Mouse (Mus musculus) gastrocnemius, postnatal 4 days (tissue): Measurements from ENCODE around the gene Defb22. TPM values are rescaled to one million over a fixed set of nuclear protein-coding genes. Genes with fewer than 3 reads are reported as not detected.

Experiments used
- DNase-seq, 2 experiments: peaks; one replicate each; pipeline ENCODE4 v3.0.0; 2021 to 2022; ENCODE audit warnings: low spot score in 2 of 2, mixed read lengths in 2 of 2
- long read RNA-seq, 2 experiments: library from polyadenylated mRNA; stranded (forward); transcript quantifications; one replicate each; pipeline ENCODE4 v2.0.0; 2021
- total RNA-seq, 2 experiments: library from RNA; stranded (reverse); gene quantifications; 2 replicates each; pipeline ENCODE4 v1.2.3; 2021

Defb22 gene
- not detected for total RNA-seq
- long read RNA-seq, experiment 1, result 0 reads
- long read RNA-seq, experiment 2, result 0 reads

DNA sequence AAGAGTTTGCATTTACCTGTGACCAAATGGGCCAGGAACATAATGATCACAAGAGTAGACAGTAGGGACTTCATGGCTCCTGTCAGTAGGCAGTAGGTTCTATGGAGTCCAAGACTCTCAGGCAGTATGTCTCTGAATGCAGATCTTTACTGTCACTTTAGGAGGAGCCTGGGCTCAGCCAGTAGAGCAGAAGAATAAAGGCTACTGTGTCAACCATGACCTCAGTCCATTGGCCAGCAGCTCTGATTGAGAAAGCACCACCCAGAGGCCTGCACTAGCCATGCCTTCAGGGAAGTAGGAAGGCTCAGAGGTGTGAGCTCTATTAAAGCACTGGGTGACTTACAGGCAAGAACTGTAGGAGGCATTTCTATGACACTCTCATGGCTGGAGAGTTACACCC, at the start of gene Defb22:
Gene Defb22 (minus strand): TSS at position 101 of the 400 bp plus-strand sequence.
- DNase-seq, result no peak

DNA sequence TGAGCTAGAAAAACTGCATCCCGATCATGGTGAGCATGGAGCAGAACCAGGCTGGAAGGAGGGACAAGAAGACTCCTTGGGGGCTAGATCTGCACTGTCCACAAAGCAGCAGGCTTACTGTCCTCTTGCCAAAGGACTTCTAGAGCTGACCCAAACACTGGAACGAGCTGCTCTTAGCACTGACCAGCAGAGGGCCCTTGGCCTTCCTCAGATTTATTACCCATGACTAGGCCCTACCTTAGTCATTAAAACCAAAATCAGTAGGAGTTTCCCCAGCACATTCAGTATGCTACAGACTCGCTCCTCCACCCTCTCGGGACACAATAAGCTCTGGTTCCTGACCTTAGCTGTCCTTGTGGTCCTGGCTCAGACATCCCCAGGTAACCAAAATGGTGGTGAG, 28.0 kb upstream of the Defb22 start, which contains the start of gene Defb28:
Gene Defb28 (plus strand): TSS at position 275 of the 400 bp plus-strand sequence.
- no peak for DNase-seq

DNA sequence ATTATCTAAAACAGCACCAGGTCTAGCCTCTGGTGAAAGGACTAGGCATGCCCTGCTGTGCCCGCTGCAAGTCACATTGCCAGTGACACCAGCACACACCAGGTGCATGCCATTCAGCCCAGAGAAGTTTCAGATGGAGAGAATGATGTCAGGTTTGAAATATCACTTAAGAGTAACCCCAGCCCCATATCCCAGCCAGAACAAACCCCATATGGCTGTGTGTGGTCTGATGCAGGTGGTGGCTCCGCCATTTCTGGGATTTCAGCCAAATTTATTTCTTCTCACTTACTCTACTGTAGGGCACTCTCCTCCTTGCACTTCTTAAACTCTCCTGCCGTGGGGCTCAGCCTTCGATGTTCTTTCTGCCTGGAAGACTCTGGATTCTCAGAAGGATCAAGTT, 26.1 kb upstream of the Defb22 start:
- DNase-seq, result no peak

DNA sequence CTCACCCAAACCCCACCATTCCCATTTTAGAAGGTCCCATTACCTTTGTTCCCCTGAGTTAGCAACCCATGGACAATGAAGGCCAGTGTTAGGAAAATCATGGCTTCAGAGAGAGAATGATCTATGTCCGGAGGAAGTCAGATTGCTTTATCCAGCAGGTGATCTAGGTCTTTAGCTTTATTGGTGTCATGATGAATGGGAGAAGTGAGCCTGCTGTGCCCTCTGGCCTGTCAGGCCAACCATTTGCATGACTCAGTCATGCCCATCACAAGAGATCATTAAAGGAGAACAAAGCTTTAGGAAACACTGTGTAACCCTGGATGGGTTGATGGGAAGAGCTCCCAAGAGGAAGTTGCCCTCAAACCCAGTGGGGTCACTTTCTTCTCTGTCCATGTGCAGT, 21.7 kb upstream of the Defb22 start, which contains the start of gene Defb26:
Gene Defb26 (minus strand): TSS at position 101 of the 400 bp plus-strand sequence.
- no peak for DNase-seq

DNA sequence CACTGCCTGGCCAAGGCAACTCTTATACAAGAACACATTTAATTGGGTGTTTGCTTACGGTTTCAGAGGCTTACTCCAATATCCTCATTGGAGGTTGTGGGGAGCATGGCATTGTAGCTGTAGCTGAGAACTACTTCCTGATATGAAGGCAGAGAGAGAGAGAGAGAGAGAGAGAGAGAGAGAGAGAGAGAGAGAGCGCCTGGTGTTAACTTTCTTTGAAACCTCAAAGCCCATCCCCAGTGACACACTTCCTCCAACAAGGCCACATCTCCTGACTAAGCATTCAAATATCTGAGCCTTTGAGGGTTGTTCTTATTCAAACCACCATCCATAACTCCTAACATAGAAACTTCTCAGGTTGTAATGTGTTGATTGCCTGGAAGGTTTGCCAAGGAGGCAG, 14.0 kb upstream of the Defb22 start:
- DNase-seq, result no peak

DNA sequence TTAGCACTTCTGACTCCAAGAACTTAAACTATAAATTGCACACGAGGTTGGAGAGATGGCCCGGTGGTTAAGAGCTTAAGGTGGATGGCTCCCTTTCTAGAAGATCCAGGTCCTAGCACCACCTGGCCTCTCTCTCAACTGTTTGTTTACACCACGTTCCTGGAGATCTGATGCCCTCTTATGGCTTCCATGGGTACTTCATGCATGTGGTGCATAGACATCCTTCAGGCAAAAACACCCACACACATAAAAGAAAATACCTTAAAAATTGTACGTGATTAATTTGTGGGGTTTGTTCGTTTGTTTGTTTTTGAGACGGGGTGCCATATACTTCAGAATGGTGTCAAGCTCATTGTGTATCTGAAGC, 10.9 kb upstream of the Defb22 start:
- no peak for DNase-seq

DNA sequence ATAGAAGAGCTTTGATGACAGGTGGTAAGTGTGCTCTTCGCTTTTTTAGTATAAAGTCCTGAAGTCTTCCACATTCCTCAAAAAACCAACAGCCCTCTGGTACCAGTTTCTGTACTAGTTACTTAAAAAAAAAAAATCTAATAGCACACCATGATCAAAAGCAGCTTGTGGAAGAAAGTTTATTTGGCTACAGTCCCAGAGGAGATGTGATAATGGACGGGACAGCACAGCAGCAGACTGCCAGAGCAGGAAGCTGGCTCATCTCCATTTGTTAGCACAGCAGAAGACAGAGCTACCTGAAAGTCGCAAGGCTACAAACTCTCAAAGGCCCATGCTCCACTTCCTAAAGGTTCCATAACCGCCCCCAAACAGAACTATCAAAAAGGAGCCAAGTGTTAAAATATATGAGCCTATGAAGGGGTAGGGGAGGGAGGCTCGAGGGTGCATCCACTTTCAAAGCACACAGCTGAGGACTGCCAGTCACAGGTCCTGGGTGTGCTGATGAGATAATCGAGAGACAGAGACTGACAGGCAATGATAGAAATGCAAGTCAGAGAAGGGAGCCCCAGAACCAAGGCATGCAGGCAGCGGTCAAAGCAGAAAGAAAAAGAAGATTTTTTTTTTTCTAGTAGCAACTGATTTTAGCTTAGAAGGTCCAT, 10.4 kb upstream of the Defb22 start:
- DNase-seq, result no peak

DNA sequence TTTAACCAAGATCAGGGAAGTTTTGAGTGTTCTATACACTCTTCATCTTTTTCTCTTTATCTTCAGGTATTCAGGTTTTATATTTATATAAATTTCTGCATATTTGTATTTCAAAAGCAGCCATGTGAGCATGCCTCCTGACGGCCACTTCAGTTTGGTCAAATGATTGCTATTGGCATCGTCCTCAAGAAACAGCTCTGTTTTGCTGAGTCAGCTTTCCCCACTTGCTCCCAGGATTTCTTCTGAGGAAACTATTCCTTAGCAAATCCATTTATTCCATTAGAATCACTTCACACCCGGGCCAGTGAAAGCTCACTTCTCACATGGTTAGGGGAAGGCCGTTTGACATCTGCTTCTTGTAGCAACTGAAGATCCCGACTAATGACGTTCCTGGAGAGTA, 8.1 kb upstream of the Defb22 start:
- no peak for DNase-seq

DNA sequence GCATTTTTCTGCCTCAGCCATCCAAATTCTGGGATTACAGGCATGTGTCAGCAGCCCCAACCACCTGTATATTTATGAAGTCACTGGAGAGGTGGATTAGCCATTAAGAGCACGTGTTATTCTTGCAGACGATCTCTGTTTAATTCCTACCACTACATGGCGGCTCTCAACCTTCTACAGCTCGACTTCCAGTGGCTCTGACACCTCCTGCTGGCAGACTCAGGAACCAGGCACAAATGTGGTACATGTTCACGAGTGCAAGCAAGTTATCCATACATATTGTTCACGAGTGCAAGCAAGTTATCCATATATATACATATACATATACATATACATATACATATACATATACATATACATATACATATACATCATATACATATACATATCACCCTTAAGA, 3.2 kb upstream of the Defb22 start:
- no peak for DNase-seq

DNA sequence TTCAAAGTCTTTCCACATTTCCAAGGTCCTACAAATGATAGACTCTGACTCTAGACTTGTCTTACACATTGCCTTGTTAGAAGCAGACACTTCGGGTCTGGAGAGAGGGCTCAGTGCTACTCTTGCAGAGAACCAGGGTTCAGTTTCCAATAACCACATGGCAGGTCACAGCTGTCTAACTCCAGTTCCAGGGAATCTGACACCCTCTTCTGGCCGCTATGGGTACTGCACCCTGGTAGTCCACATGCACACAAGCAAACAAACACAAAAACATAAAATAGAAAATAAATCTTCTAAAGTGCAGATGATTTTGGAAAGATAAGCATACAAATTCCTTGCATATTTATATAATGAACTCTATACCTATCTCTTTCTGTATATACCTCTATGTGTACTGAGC, 2.9 kb downstream of the Defb22 start:
- DNase-seq, result no peak

DNA sequence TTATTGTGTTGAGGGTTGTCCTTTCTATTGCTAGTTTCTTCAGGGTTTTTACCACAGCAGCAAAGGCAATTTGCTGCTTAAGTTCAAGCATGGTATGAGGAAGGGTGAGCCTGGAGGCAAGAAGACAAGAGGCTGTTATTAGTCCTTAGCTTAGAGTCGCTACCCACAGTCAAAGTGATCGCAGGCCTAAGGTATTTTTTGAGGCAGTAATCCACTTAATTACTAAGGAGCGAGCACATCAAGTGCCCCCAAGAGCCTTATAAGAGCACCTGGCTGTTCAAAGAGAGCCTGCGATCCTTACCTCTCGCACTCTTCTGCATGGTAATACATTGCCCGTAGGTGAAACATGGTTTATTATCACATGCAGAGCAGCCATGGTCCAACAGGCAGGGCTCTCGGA, 8.2 kb downstream of the Defb22 start:
- no peak for DNase-seq

DNA sequence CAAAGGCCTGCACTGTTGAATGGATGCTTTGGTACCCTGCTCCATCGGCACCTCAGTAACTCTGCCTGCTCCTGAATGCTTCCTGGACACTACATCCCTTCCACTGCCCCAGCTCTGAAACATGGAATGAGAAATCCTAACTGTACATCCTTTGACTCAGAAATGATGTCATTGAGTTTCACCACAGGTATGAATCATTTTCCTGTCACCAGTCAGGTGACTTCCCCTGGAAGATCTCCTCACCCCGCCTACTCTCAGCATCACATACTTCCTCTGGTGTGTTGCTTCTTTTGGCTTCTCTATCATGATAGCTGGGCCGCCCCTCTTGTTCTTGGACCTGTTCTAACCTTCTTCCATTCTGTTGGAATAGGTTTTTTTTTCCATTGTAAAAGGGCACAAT, 9.1 kb downstream of the Defb22 start:
- no peak for DNase-seq

DNA sequence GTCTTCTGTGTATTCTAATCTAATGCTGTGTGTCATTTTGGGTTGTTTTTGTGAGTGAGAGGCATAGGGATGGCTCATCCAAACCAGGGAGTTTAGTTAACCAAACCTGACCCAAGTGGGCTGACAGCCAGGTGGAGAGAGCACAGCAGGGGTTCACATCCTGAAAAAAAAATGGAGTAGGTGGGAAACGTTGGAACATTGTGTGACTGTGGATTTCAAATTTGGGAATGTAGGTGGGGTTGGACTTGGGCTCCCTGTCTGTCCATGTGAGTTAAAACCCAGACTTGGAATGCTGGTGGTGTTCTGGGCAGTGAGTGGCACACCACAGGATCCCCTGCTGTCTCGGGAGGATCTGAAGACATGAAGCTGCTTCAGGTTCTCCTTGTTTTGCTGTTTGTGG, 13.2 kb downstream of the Defb22 start, which contains the start of gene Defb20:
Gene Defb20 (plus strand): TSS at position 301 of the 400 bp plus-strand sequence.
- DNase-seq, result no peak

DNA sequence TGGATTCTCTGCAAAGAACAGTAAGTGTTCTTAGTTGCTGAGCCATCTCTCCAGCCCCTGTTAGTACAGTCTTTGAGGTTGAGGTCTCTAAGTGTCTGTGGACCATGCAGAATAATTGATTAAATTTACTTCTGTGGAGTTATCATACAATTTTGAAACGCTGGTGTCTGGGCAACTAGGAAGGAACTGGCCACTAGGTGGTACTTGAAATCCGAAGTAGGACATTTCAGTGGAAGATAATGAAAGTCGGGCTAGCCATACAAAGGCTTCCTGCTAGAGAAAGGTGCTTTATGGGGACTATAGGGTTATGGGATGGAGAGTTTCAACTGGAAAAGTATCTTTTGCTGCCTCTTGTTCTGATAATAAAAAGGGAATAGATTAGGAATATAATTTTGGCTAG, 17.5 kb downstream of the Defb22 start:
- no peak for DNase-seq

DNA sequence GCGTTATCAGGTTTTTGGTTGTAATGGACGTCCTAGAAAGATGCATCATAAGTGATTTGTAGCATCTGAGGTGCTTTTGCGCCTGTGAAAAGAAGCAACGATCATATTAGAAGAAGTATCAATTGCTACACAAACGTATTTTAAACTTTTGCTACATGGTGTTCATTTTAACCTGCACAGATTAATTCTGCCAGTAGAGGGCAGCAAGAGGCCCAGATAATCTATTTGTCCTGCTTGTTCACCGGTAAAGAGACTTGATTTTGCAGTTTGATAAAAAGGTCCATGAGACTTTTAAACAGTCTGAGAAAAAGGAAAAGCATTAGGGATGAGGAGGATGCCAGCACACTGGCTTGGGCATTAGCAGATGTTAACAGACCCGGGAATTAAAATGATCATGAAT, 19.0 kb downstream of the Defb22 start:
- DNase-seq, result peak in 1 of 2 experiments; percentile 25

DNA sequence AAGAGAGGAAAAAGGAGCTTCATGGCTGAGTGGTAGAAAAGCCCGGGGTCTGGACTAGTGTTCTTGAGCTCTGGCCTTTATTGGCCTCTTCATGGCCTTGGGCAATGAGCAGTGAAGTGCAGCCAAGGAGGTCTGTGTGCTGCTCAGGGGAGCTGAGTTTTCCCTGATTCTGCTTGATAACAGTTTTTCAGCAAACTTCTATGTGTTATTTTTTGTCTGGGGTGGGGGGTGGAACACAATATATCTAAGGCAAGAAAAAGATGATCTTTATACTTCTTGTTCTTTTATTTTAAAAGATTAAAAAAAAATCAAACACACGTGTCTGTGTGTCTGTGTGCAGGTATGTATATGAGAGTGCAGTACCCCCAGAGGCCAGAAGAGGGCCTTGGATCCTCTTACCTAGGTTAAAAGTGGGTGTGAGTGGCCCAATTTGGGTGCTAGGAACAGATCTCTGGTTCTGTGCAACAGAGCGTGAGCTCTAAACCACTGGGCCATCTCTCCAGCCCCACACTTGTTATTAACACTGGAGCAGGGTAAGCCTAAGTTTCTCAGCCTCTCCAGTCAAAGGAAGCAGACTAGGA, 25.3 kb downstream of the Defb22 start, which contains the start of gene Defb23:
Gene Defb23 (minus strand): TSS at position 51 of the 581 bp plus-strand sequence.
- no peak for DNase-seq

DNA sequence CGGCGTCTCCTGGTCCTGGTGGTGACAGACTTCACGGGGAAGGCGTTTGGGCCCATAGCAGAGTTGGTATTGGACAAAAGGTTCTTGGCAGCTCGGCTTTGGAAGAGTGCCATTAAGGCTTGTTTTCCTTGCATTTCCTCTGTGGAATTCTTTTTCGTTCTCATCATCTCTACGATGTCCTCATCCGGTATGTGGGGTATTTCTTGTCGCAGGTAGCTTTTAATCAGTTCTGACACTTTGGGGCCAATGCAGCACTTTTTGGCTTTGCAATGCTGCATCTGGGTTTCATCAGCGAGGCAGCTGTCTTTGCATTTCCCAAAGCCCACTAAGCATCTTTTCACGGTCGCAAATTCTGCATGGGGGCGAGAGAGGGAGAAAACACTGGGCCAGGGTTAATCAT, 30.7 kb downstream of the Defb22 start:
- no peak for DNase-seq

DNA sequence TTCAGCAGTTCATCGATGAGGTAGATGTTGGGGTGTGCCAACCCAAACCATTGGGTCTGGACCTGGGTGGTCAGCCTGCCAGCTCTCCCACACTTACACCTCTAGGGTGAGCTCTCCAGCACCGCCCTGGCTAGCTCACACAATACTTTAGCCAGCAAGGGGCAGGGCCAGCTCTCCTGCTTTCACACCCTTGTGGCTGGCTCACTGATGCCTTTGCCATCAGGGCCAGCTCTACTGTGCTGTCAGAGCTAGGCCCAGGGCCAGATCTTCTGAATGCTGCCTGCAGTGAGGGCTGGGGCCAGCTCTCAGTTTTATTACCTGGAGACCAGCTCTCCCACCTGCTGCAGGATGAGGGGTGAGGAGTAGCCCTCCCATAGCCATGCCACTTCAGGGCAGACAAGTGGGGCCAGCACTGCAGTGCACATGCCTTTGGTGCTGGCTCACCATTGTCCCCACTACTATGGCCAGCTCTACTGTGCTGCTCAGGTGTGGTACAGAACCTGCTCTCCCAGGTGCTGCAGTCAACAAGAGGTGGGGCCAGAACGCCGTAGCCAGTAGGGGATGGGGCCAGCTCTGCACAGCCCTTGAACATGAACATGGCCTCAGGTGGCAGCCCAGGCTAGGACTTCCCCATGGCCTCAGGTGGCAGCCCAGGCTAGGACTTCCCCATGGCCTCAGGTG, 37.7 kb downstream of the Defb22 start:
- DNase-seq, result no peak

DNA sequence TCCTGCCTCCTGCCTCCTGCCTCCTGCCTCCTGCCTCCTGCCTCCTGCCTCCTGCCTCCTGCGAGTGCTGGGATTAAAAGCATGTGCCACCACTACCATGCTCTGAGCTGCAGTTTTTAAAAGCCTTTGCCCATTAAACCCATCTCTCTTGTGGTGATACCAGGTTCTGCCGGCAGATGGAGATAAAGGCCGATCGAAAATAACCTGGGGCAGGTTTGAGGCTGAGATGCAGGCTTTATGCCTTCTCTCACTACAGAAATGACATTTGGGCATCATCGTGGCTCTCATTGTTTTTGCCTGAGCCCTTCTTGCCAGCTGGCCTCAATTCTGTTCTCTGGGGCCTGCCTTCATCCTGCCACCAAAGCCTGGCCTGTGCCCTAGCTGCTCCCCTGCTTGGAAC, 39.7 kb downstream of the Defb22 start:
- peak in 1 of 2 experiments; percentile 22 for DNase-seq

DNA sequence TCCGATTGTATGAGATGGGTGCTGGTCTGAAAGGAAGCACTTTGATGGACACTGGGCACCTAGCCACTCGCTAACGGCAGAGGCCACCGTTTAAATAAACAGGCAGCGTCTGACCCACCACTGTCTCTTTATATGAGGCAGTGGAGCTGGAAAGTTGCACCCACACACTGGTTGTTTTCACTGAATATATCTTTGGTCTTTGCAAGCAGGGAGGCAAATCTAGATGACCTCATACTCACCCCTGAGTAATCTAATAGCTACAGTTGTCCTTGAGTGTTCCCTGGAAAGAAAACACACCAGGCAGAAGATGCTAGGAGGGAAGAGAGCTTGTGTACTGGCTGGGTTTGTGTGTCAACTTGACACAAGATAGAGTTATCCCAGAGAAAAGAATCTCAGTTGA, 42.5 kb downstream of the Defb22 start:
- no peak for DNase-seq

DNA sequence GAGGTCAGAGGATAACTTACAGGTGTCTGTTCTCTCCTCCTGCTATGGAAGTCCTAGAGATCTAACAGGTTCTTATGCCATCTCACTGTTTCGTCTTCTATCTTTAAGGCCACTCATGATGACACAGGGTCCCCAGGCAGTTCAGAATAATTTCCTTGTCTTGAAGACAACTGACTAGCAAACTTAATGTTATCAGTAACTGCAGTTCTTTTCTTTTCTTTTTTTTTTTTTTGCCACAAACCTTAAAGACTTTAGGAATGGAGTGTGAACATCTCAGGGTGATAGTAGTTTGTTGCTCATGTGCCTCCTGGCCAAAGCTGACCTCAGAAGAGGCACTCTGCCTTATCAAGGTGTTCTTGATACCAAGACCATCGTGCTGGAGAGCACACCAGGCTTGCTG, 43.3 kb downstream of the Defb22 start:
- no peak for DNase-seq

DNA sequence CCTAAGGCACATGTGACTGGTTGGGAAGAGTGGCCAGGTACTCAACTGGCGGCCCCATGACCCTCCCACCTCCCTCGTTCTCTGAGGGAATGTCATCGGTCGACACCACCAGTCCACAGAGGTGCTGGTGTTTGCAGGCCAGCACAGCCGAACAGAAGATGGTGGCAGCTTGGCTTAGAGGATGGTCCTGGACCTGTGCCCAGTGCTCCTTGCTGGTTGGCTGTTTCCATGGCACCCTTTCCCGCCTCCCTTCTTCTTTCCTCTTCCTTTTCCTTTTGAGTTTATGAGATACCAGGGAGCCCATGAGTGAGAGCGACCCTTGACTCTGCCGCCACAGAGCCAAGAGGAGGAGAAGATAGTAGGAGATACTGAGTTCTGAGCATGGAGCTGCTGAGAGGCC, 46.7 kb downstream of the Defb22 start:
- DNase-seq, result no peak
